Mouse (Mus musculus): ENCODE results near the gene Pld2. TPM values are rescaled to one million over a fixed set of nuclear protein-coding genes. Genes with fewer than 3 reads are reported as not detected.

Pld2 gene
- total RNA-seq, 1 experiment from 2014 or later = 8.5 TPM

Other genes starting within 250 kb of the Pld2 start
- not detected in 2 replicates for gene Alox12e, start 217.4 kb upstream of the Pld2 start, total RNA-seq (2021)
- gene Alox15, start 188.0 kb upstream of the Pld2 start, total RNA-seq (2021) = 4.4 and 4.7 TPM in 2 replicates
- 23.2 and 28.9 TPM in 2 replicates for gene Pelp1, start 130.0 kb upstream of the Pld2 start, total RNA-seq (2021)
- gene Arrb2, start 107.4 kb upstream of the Pld2 start, total RNA-seq (2021) = 17.5 and 32.6 TPM in 2 replicates
- gene Med11, start 88.1 kb upstream of the Pld2 start, total RNA-seq (2021) = 18.1 and 23.3 TPM in 2 replicates
- 1.3 and 1.5 TPM in 2 replicates for gene Zmynd15, start 80.6 kb upstream of the Pld2 start, total RNA-seq (2021)
- 4.0 and 6.0 TPM in 2 replicates for gene Cxcl16, start 80.1 kb upstream of the Pld2 start, total RNA-seq (2021)
- gene Tm4sf5, start 34.8 kb upstream of the Pld2 start, total RNA-seq (2021) = not detected in 2 replicates
- gene Vmo1, start 25.4 kb upstream of the Pld2 start, total RNA-seq (2021) = not detected in 2 replicates
- gene Gltpd2, start 20.9 kb upstream of the Pld2 start, total RNA-seq (2021) = 0.45 and 7.9 TPM in 2 replicates
- gene Psmb6, start 14.7 kb upstream of the Pld2 start, total RNA-seq (2021) = 233 and 258 TPM in 2 replicates
- not detected in 2 replicates for gene Gm40193, start 7.1 kb upstream of the Pld2 start, total RNA-seq (2021)
- gene Mink1, start 22.8 kb downstream of the Pld2 start, total RNA-seq (2021) = 52.5 and 58.5 TPM in 2 replicates
- not detected in 2 replicates for gene 4930544D05Rik, start 75.8 kb downstream of the Pld2 start, total RNA-seq (2021)
- gene Chrne, start 79.2 kb downstream of the Pld2 start, total RNA-seq (2021) = not detected in 2 replicates
- 0.49 and 0.56 TPM in 2 replicates for gene Gp1ba, start 99.1 kb downstream of the Pld2 start, total RNA-seq (2021)
- 69.6 and 88.5 TPM in 2 replicates for gene Rnf167, start 107.2 kb downstream of the Pld2 start, total RNA-seq (2021)
- 175 and 184 TPM in 2 replicates for gene Slc25a11, start 107.4 kb downstream of the Pld2 start, total RNA-seq (2021)
- 807 and 918 TPM in 2 replicates for gene Pfn1, start 114.6 kb downstream of the Pld2 start, total RNA-seq (2021)
- 14.9 and 21.4 TPM in 2 replicates for gene Eno3, start 117.1 kb downstream of the Pld2 start, total RNA-seq (2021)
- 72.5 and 77.1 TPM in 2 replicates for gene Spag7, start 129.4 kb downstream of the Pld2 start, total RNA-seq (2021)
- gene Camta2, start 148.0 kb downstream of the Pld2 start, total RNA-seq (2021) = 38.8 and 41.8 TPM in 2 replicates
- 15.2 and 15.8 TPM in 2 replicates for gene Inca1, start 160.1 kb downstream of the Pld2 start, total RNA-seq (2021)
- 154 and 159 TPM in 2 replicates for gene Kif1c, start 160.5 kb downstream of the Pld2 start, total RNA-seq (2021)
- 8.7 and 10.3 TPM in 2 replicates for gene Zfp3, start 224.1 kb downstream of the Pld2 start, total RNA-seq (2021)

Measured in adrenal gland, postnatal 14 days (tissue).